Mouse (Mus musculus): Measurements from ENCODE around the gene Ints13. TPM values are rescaled to one million over a fixed set of nuclear protein-coding genes. Genes with fewer than 3 reads are reported as not detected.

The Ints13 gene
- polyA plus RNA-seq, 1 experiment from 2014 or later: 55.5 TPM

DNA sequence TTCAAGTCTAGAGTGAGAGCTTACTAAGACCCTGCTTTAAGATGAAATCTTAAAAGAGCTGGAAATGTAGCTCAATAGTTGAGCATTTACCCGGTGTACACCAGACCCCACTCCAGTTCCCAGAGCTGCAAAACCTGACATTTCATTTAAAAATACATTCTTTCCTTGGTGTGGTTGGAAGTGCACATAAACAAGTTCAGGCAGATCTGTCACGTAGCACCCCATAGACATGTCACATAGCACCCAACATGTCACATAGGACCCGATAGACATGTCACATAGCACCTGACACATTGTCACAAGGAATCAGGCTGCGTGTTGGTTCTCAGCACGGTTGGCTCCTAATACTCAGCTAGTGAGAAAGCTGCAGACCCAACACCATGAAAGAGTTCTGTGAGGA is 42.1 kb downstream of the Ints13 start:
- DNase-seq (ENCODE audit: low spot score) (no peak), ATAC-seq (replicated peaks; ENCODE audit: low FRiP score, low TSS enrichment, low read depth) (no peak)
- Histone ChIP-seq H3K9ac (ENCODE audit: low read length) (no peak overlapping the region), H3K27ac (ENCODE audit: low read depth) (no peak overlapping the region), H3K9me3 (ENCODE audit: control insufficient read depth, low read length) (no peaks in the 10 kb centered on the region), H3K36me3 (ENCODE audit: control insufficient read depth, insufficient read depth, low read length) (no peaks in the 10 kb centered on the region), H3K4me3 (ENCODE audit: low read depth, low read length) (no peak overlapping the region), H3K4me2 (ENCODE audit: low read length) (no peak overlapping the region), H3K4me1 (replicated peaks; ENCODE audit: control insufficient read depth, insufficient read depth, low read length) (peaks cover 9% of the 10 kb centered on the region; the same call in 1 of the 2 replicates), H3K27me3 (replicated peaks; ENCODE audit: control insufficient read depth, insufficient read depth, low read length) (peaks cover 8% of the 10 kb centered on the region)
- WGBS: 94% methylated on average over 5 of the region's 5 CpGs

- H3K27ac ChIP-seq (ENCODE audit: low read depth): no peak overlapping the region
- no peak overlapping the region for H3K9ac ChIP-seq (ENCODE audit: low read length)
- H3K27me3 ChIP-seq (replicated peaks; ENCODE audit: control insufficient read depth, insufficient read depth, low read length): peaks cover 11% of the 10 kb centered on the region
- no peaks in the 10 kb centered on the region for H3K9me3 ChIP-seq (ENCODE audit: control insufficient read depth, low read length)
- no peak overlapping the region for H3K4me2 ChIP-seq (ENCODE audit: low read length)
- ATAC-seq (replicated peaks; ENCODE audit: low FRiP score, low TSS enrichment, low read depth) (no peak), DNase-seq (ENCODE audit: low spot score) (no peak)
- H3K36me3 ChIP-seq (ENCODE audit: control insufficient read depth, insufficient read depth, low read length): no peaks in the 10 kb centered on the region
- WGBS: 89% methylated on average over 4 of the region's 4 CpGs
- no peak overlapping the region for H3K4me3 ChIP-seq (ENCODE audit: low read depth, low read length)
- peaks cover 16% of the 10 kb centered on the region; the same call in 1 of the 2 replicates for H3K4me1 ChIP-seq (replicated peaks; ENCODE audit: control insufficient read depth, insufficient read depth, low read length)
These were observed 44.5 kb downstream of the Ints13 start for GRCm38 (mm10) chr6:146533146-146533545.

DNA sequence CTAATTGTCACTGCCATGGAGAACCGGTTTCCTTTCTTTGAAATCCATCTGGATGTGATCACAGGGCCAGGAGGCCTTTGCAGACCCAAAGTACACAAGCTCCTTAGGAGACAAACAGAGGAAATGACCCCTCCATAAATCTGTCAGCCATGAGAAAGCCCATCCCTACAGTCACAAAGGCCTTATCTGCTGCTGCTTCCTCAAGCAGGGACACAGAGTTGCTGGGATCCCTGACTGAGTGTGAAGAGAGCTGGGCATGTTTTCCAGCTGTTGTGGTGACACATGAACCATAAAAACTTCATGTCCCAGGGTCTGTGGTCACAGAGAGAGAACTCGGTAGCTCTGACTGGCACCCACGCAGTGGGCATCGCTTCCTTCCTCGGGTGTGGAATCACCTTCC is 46.9 kb downstream of the Ints13 start:
- Histone ChIP-seq H3K36me3 (ENCODE audit: control insufficient read depth, insufficient read depth, low read length) (no peaks in the 10 kb centered on the region), H3K27me3 (replicated peaks; ENCODE audit: control insufficient read depth, insufficient read depth, low read length) (peaks cover 19% of the 10 kb centered on the region), H3K9me3 (ENCODE audit: control insufficient read depth, low read length) (no peaks in the 10 kb centered on the region), H3K27ac (ENCODE audit: low read depth) (no peak overlapping the region), H3K4me2 (ENCODE audit: low read length) (no peak overlapping the region), H3K4me1 (replicated peaks; ENCODE audit: control insufficient read depth, insufficient read depth, low read length) (peaks cover 16% of the 10 kb centered on the region; the same call in 1 of the 2 replicates), H3K4me3 (ENCODE audit: low read depth, low read length) (no peak overlapping the region), H3K9ac (ENCODE audit: low read length) (no peak overlapping the region)
- DNase-seq (ENCODE audit: low spot score) (peak; percentile 61), ATAC-seq (replicated peaks; ENCODE audit: low FRiP score, low TSS enrichment, low read depth) (peak; percentile 75)
- 17% methylated on average over 5 of the region's 5 CpGs for WGBS

DNA sequence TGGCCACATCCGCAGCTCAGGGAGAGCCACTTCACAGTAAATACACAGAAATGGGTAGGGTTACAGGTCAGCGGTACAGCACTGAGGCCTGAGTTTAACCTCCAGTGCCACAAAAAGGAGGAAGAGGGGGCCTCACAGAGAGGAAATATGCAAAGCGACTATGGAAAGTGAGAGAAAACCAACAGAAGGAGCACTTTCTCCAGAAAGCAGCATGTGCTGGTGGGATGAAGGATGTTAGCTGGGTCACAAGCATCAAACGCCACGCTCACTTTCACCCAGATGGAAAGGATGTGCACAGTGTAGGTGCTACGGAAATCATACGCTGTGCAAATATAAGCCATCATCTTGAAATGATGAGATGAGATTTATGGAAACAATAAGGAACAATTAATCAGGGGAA is 47.3 kb downstream of the Ints13 start:
- 23% methylated on average over 7 of the region's 7 CpGs for WGBS
- peaks cover 19% of the 10 kb centered on the region for H3K27me3 ChIP-seq (replicated peaks; ENCODE audit: control insufficient read depth, insufficient read depth, low read length)
- no peak overlapping the region for H3K9ac ChIP-seq (ENCODE audit: low read length)
- DNase-seq (ENCODE audit: low spot score) (no peak), ATAC-seq (replicated peaks; ENCODE audit: low FRiP score, low TSS enrichment, low read depth) (peak; percentile 67)
- peaks cover 16% of the 10 kb centered on the region; the same call in 1 of the 2 replicates for H3K4me1 ChIP-seq (replicated peaks; ENCODE audit: control insufficient read depth, insufficient read depth, low read length)
- no peak overlapping the region for H3K27ac ChIP-seq (ENCODE audit: low read depth)
- no peaks in the 10 kb centered on the region for H3K9me3 ChIP-seq (ENCODE audit: control insufficient read depth, low read length)
- no peak overlapping the region for H3K4me2 ChIP-seq (ENCODE audit: low read length)
- no peak overlapping the region for H3K4me3 ChIP-seq (ENCODE audit: low read depth, low read length)
- H3K36me3 ChIP-seq (ENCODE audit: control insufficient read depth, insufficient read depth, low read length): no peaks in the 10 kb centered on the region

GRCm38 (mm10) chr6:146527537-146527936 is 50.1 kb downstream of the Ints13 start:
- no peak overlapping the region for H3K4me3 ChIP-seq (ENCODE audit: low read depth, low read length)
- 81% methylated on average over 2 of the region's 2 CpGs for WGBS
- H3K4me2 ChIP-seq (ENCODE audit: low read length): no peak overlapping the region
- no peak overlapping the region for H3K27ac ChIP-seq (ENCODE audit: low read depth)
- 0 out of 2 replicates have a peak, but pooled peaks cover 6% of the 10 kb centered on the region for H3K9me3 ChIP-seq (ENCODE audit: control insufficient read depth, low read length)
- H3K36me3 ChIP-seq (ENCODE audit: control insufficient read depth, insufficient read depth, low read length): no peaks in the 10 kb centered on the region
- H3K9ac ChIP-seq (ENCODE audit: low read length): no peak overlapping the region
- DNase-seq (ENCODE audit: low spot score): no peak
- peaks cover 16% of the 10 kb centered on the region; the same call in 1 of the 2 replicates for H3K4me1 ChIP-seq (replicated peaks; ENCODE audit: control insufficient read depth, insufficient read depth, low read length)
- ATAC-seq (replicated peaks; ENCODE audit: low FRiP score, low TSS enrichment, low read depth): no peak
- peaks cover 11% of the 10 kb centered on the region; the same call in 1 of the 2 replicates for H3K27me3 ChIP-seq (replicated peaks; ENCODE audit: control insufficient read depth, insufficient read depth, low read length)

DNA sequence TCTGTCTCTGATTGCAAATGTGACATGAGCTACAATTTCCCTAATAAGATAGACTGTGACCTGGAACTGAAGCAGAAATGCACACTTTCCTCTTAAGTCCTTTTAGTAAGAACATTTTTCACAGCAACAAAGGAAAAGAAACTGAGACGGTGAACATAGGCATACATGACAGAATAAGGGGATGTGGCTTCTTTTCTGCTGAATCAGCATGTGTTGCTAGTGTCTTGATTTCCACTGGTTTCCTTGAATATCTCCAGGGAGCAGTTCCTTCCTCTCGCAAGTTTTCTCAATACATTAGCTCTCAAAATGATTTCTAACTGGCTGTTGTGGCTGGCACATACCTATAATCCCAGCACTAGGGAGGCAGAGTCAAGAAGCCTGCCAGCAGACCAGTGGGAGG is 52.1 kb downstream of the Ints13 start:
- no peak for DNase-seq (ENCODE audit: low spot score)
- no peak overlapping the region for H3K4me3 ChIP-seq (ENCODE audit: low read depth, low read length)
- 84% methylated on average over 2 of the region's 2 CpGs for WGBS

GRCm38 (mm10) chr6:146521456-146522245 is 56.0 kb downstream of the Ints13 start:
- H3K9me3 ChIP-seq (ENCODE audit: control insufficient read depth, low read length): 0 out of 2 replicates have a peak, but pooled peaks cover 6% of the 10 kb centered on the region
- no peak overlapping the region for H3K9ac ChIP-seq (ENCODE audit: low read length)
- no peaks in the 10 kb centered on the region for H3K36me3 ChIP-seq (ENCODE audit: control insufficient read depth, insufficient read depth, low read length)
- no peak overlapping the region for H3K4me3 ChIP-seq (ENCODE audit: low read depth, low read length)
- no peaks in the 10 kb centered on the region for H3K4me1 ChIP-seq (replicated peaks; ENCODE audit: control insufficient read depth, insufficient read depth, low read length)
- no peak overlapping the region for H3K4me2 ChIP-seq (ENCODE audit: low read length)
- H3K27me3 ChIP-seq (replicated peaks; ENCODE audit: control insufficient read depth, insufficient read depth, low read length): 0 out of 2 replicates have a peak, but pooled peaks cover 3% of the 10 kb centered on the region
- DNase-seq (ENCODE audit: low spot score) (no peak), ATAC-seq (replicated peaks; ENCODE audit: low FRiP score, low TSS enrichment, low read depth) (no peak)
- no peak overlapping the region for H3K27ac ChIP-seq (ENCODE audit: low read depth)
- WGBS: 86% methylated on average over 5 of the region's 5 CpGs

More for the DNA sequence above, 52.1 kb downstream of the Ints13 start:
- ATAC-seq (replicated peaks; ENCODE audit: low FRiP score, low TSS enrichment, low read depth): no peak
- no peak overlapping the region for H3K9ac ChIP-seq (ENCODE audit: low read length)
- H3K27me3 ChIP-seq (replicated peaks; ENCODE audit: control insufficient read depth, insufficient read depth, low read length): peaks cover 11% of the 10 kb centered on the region; the same call in 1 of the 2 replicates
- H3K27ac ChIP-seq (ENCODE audit: low read depth): no peak overlapping the region
- H3K4me1 ChIP-seq (replicated peaks; ENCODE audit: control insufficient read depth, insufficient read depth, low read length): peaks cover 6% of the 10 kb centered on the region; the same call in 1 of the 2 replicates
- 0 out of 2 replicates have a peak, but pooled peaks cover 6% of the 10 kb centered on the region for H3K9me3 ChIP-seq (ENCODE audit: control insufficient read depth, low read length)
- H3K36me3 ChIP-seq (ENCODE audit: control insufficient read depth, insufficient read depth, low read length): no peaks in the 10 kb centered on the region
- no peak overlapping the region for H3K4me2 ChIP-seq (ENCODE audit: low read length)

DNA sequence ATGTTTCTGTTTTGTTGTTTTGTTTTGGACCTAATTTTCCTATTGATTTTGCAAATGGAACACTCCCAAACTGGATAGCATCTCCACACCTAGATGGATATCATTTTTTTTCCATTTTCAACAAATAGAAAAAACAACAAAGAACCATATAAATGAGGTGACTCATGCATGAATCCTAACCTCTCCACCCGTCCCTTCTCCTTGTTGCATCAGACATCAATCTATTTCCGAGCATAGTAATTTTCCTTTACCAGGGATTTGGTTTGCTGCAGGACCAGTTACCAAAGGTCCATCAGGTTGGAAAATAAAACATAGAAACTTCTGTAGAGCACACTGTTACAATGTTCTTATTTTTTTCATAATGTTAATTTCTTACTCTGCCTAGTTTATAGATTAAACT is 58.6 kb downstream of the Ints13 start:
- H3K36me3 ChIP-seq (ENCODE audit: control insufficient read depth, insufficient read depth, low read length): no peaks in the 10 kb centered on the region
- no peak overlapping the region for H3K4me3 ChIP-seq (ENCODE audit: low read depth, low read length)
- no peak overlapping the region for H3K27ac ChIP-seq (ENCODE audit: low read depth)
- H3K27me3 ChIP-seq (replicated peaks; ENCODE audit: control insufficient read depth, insufficient read depth, low read length): no peaks in the 10 kb centered on the region
- 75% methylated on average over 2 of the region's 2 CpGs for WGBS
- H3K9ac ChIP-seq (ENCODE audit: low read length): no peak overlapping the region
- 0 out of 2 replicates have a peak, but pooled peaks cover 6% of the 10 kb centered on the region for H3K9me3 ChIP-seq (ENCODE audit: control insufficient read depth, low read length)
- DNase-seq (ENCODE audit: low spot score) (no peak), ATAC-seq (replicated peaks; ENCODE audit: low FRiP score, low TSS enrichment, low read depth) (no peak)
- H3K4me1 ChIP-seq (replicated peaks; ENCODE audit: control insufficient read depth, insufficient read depth, low read length): no peaks in the 10 kb centered on the region
- H3K4me2 ChIP-seq (ENCODE audit: low read length): no peak overlapping the region
